Mouse (Mus musculus): ENCODE data around the gene Cip2a.

DNA sequence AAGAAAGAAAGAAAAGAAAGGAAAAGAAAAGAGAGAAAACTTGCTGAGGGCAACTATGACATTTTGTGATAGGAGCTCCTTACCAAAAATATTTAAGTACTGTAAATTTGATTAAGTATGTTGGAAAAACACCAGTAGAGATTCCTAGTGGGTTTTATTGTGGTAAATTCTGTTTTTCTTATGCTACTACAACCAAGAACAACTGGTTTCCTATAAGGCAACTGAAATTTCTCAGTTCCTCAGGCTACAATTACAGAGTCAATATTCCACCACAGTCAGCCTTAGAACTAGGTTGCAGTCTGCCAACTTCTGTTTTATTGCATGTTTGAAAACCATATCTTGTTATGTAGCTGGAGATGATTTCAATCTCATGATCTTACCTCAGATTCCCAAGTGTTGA is 4.3 kb upstream of the Cip2a start:
- TF ChIP-seq CTCF (IDR thresholded peaks at IDR 0.05; ENCODE audit: low read depth) (no peak), EP300 (IDR thresholded peaks at IDR 0.05; ENCODE audit: low read depth) (no peak)

All from liver, embryonic 14.5 days (tissue).